Mouse (Mus musculus) E14TG2a.4 (cell line): ENCODE results near the gene Stard13.

Experiments used
- CTCF ChIP-seq: conservative IDR thresholded peaks from 2 replicates; pipeline ENCODE4 v1.5.1; 2014; ENCODE audit warnings: low read length
- NANOG ChIP-seq: IDR thresholded peaks from 2 replicates; pipeline ENCODE4 v1.6.1; 2014; ENCODE audit warnings: borderline replicate concordance, low read length, mixed read lengths

DNA sequence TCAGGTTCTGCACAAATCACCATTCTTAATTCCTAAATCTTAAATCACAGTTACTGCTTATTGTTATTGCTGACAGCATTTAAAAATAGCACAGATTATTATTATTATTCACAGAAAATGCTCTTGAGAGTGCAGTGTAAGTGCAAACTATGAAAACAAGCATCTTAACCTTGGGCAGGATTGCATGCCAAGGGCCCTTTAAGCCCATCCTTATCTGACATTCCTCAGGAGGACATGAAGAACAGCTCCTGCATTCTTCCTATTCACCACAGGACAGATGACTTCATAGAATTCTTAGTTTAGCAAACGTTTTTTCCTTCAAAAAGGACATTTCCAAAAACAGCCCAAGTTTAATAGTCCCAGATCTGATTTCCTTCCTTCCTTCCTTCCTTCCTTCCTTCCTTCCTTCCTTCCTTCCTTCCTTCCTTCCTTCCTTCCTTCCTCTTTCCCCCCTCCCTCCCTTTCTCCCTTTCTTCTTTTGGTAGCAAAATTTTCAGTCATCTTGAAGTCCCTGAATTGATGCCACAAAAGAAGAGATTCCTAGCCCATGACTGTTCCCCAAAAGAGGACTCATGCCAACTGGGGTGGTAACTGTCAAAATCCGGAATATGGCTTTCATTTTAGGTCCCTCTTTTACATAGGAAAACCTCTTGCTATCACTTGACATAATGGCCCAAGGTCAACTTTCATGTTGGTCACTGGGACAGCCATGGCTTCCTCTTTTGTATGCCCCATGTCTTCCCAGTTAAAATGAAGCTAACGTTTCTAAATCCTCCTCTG is 140.6 kb downstream of the Stard13 start:
- TF ChIP-seq CTCF (no peak), NANOG (no peak)
